Mouse (Mus musculus) brain, embryonic 14.5 days (tissue): ENCODE measurements around the gene Praf2.

Source experiments
- CTCF ChIP-seq: fragments of 200-500 bp; IDR thresholded peaks from 2 replicates; pipeline ENCODE4 v1.5.1; 2012; ENCODE audit warnings: inconsistent platforms, mild to moderate bottlenecking, moderate library complexity, borderline replicate concordance; ENCODE audit not compliant: insufficient read depth, insufficient read length; ENCODE audit errors: extremely low read depth
- POLR2A ChIP-seq: fragments of 200-500 bp; IDR thresholded peaks from 2 replicates; pipeline ENCODE4 v1.6.1; 2012; ENCODE audit warnings: mild to moderate bottlenecking, inconsistent platforms, borderline replicate concordance; ENCODE audit not compliant: poor library complexity, insufficient read depth, insufficient read length, severe bottlenecking; ENCODE audit errors: extremely low read depth

DNA sequence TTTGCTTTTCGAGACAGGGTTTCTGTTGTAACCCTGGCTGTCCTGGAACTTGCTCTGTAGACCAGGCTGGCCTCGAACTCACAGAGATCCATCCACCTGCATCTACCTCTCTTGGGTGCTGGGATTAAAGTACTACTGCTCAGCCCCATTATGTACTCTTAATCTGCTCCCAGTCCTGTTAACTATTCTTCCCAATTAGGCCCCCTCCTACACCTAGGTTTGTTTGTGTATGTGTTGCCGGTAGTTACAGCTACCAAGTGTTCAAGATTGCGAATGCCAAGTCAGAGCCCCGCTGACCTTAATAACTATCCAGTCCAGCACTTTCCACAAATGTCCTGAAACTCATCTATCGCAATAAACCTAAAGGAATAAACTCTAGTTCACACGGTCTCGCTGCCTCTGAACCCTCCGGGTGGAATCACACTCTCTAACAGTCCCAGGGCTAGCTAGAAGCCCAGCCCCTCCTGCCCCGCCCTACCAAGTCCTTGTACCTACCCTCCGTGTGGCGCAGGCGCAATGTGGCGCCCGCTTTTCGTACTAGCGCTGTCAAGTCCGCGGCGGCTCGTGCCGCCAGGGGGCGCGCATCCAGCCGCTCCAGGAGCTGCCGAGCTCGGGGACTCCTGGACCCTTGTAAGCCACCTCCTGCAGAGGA is 48.7 kb upstream of the Praf2 start:
- TF ChIP-seq POLR2A (no peak), CTCF (peak; percentile 74)
